Mouse (Mus musculus) forebrain, embryonic 14.5 days (tissue): ENCODE measurements at regions not wholly inside any gene's neighbourhood (a gene's known extent, or its start where the extent isn't known, plus 50 kb on each side); places are given as distances from the start of the nearest gene placed in this dataset.

ENCODE experiments used
- ATAC-seq: fragments of 200-750 bp; cut with Nextera tagmentation; 2 replicates; pipeline ENCODE4 v1.8.0; 2017; ENCODE audit warnings: mild to moderate bottlenecking, moderate library complexity
- DNase-seq: peaks from one replicate; pipeline ENCODE4 v3.0.0-alpha.2; 2015; ENCODE audit warnings: low spot score
- H3K27ac ChIP-seq: fragments of 300-500 bp; sonication (generic); 2 replicates; pipeline ENCODE4 v1.5.1; 2014; ENCODE audit warnings: low read depth, mild to moderate bottlenecking, control low read depth, low read length, moderate library complexity
- H3K27me3 ChIP-seq: fragments of 300-500 bp; sonication (generic); replicated peaks from 2 replicates; pipeline ENCODE4 v1.6.1; 2014; ENCODE audit warnings: low read length, control low read depth, mixed read lengths; ENCODE audit not compliant: control insufficient read depth, insufficient read depth
- H3K36me3 ChIP-seq: fragments of 300-500 bp; sonication (generic); 2 replicates; pipeline ENCODE4 v1.6.1; 2014; ENCODE audit warnings: low read length, control low read depth; ENCODE audit not compliant: control insufficient read depth, insufficient read depth
- H3K4me1 ChIP-seq: fragments of 300-500 bp; sonication (generic); 2 replicates; pipeline ENCODE4 v1.6.1; 2014; ENCODE audit warnings: antibody characterized with exemption, low read length, control low read depth; ENCODE audit not compliant: control insufficient read depth, insufficient read depth
- H3K4me2 ChIP-seq: fragments of 300-500 bp; sonication (generic); 2 replicates; pipeline ENCODE4 v1.6.1; 2014; ENCODE audit warnings: mild to moderate bottlenecking, control low read depth, low read length
- H3K4me3 ChIP-seq: fragments of 300-500 bp; sonication (generic); 2 replicates; pipeline ENCODE4 v1.5.1; 2014; ENCODE audit warnings: low read depth, low read length, control low read depth
- H3K9ac ChIP-seq: fragments of 300-500 bp; sonication (generic); 2 replicates; pipeline ENCODE4 v1.6.1; 2014; ENCODE audit warnings: mild to moderate bottlenecking, low read length, control low read depth, moderate library complexity
- H3K9me3 ChIP-seq: fragments of 300-500 bp; sonication (generic); replicated peaks from 2 replicates; pipeline ENCODE4 v1.6.1; 2016; ENCODE audit warnings: low read length, control low read depth, mixed read lengths; ENCODE audit not compliant: control insufficient read depth
- WGBS: fragments of 180-500 bp; shearing (Covaris S2); extraction: QIAGEN DNeasy Blood & Tissue Kit; methylation state at CpG from one replicate; pipeline ENCODE4 v1.1.7; 2014; 5-methylcytosine and 5-hydroxymethylcytosine counted together

DNA sequence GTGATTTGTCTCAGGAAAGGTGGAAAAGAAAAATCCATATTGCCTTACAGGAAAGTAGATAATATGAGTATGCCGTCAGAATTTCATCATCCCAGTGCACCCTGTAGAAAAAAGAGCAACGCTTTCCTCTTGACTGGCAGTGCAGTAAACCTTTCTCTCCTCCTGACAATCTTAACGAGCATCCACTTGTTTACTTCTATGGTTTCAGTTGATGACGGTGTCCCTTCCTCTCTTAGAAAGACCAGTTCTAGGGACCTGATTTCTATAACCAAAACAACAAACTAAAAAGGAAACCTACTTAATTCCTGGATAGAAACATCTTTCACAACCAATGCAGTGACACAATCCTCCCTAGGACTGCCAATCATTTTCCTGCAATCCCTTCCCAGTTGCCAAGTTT, 714.3 kb upstream of the Cited2 start:
- H3K27ac ChIP-seq: no peak overlapping the region
- 70% methylated on average over 4 of the region's 4 CpGs for WGBS
- H3K27me3 ChIP-seq: no peaks in the 10 kb centered on the region
- H3K4me3 ChIP-seq: no peak overlapping the region
- no peaks in the 10 kb centered on the region for H3K9me3 ChIP-seq
- no peak overlapping the region for H3K4me2 ChIP-seq
- no peak for ATAC-seq
- no peak for DNase-seq
- no peak overlapping the region for H3K9ac ChIP-seq
- no peaks in the 10 kb centered on the region for H3K4me1 ChIP-seq
- no peaks in the 10 kb centered on the region for H3K36me3 ChIP-seq

DNA sequence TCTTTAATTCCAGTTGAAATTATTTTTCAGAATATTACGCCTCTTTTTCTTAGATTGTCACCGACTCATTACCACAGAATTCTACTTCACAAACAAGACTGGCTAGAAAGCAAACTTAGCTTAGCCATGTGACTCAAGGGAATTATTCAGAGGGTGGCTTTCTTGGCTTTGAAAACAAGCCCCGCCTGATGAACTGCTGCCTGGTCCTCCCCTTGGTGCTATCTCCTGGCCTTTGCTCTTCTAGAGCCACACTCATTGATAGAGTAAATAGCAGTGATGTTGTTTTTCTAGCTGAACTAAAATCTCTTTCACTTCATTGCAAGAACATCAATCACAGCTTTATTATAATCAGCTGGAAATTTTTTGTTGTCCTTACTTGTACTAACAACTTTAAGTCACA, 713.0 kb upstream of the Cited2 start:
- Histone ChIP-seq H3K4me1 (no peaks in the 10 kb centered on the region), H3K4me2 (no peak overlapping the region), H3K9ac (no peak overlapping the region), H3K36me3 (no peaks in the 10 kb centered on the region), H3K27me3 (no peaks in the 10 kb centered on the region), H3K27ac (no peak overlapping the region), H3K4me3 (no peak overlapping the region), H3K9me3 (no peaks in the 10 kb centered on the region)
- DNase-seq (no peak), ATAC-seq (no peak)
- WGBS: 89% methylated on average over 3 of the region's 3 CpGs

DNA sequence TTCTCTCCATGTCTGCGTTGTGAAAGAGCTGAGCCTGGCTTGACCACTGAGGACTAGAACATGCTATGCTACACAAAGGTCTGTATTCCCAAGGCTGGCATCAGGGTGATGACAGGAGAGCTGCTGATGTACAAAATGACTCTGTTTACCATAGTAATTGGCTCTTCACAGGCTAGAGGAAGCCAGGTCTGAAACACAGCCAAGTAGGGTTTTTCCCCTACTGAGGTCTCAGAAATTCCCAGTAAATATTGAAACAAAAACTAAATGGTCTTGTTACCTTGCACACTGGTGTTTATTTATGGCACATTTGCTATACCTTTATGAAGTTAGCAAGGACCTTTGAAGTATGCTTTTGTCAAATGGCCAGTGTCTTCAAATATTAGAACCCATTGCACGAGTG, 711.1 kb upstream of the Cited2 start:
- Histone ChIP-seq H3K4me3 (no peak overlapping the region), H3K4me2 (no peak overlapping the region), H3K36me3 (no peaks in the 10 kb centered on the region), H3K4me1 (no peaks in the 10 kb centered on the region), H3K27me3 (no peaks in the 10 kb centered on the region), H3K9me3 (no peaks in the 10 kb centered on the region), H3K27ac (no peak overlapping the region), H3K9ac (no peak overlapping the region)
- no peak for ATAC-seq
- WGBS: 84% methylated on average over 2 of the region's 2 CpGs
- DNase-seq: no peak

DNA sequence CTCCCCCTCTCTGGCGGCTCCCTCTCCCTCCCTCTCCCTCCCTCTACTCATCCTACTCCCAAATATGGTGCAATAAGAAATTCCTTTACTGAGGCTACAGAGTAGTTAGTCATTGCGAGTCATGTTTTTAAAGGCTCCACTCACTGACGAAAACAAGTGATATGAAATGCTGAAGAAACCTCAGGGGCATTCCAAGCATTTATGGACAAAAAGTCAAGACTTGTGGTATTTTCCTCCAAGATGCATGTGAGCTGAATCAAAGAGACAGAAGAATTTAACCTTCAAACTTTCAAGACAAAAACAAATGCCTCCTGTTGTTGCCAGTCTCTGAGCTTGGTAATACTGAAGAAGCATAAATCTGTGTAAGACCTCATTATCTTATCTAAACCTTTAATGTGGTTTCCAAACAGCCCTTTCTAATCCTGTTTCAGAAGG, 710.5 kb upstream of the Cited2 start:
- Histone ChIP-seq H3K36me3 (no peaks in the 10 kb centered on the region), H3K27me3 (no peaks in the 10 kb centered on the region), H3K4me3 (no peak overlapping the region), H3K4me2 (no peak overlapping the region), H3K4me1 (no peaks in the 10 kb centered on the region), H3K9ac (no peak overlapping the region), H3K27ac (no peak overlapping the region), H3K9me3 (no peaks in the 10 kb centered on the region)
- no peak for DNase-seq
- 77% methylated on average over 3 of the region's 3 CpGs for WGBS
- ATAC-seq: no peak

DNA sequence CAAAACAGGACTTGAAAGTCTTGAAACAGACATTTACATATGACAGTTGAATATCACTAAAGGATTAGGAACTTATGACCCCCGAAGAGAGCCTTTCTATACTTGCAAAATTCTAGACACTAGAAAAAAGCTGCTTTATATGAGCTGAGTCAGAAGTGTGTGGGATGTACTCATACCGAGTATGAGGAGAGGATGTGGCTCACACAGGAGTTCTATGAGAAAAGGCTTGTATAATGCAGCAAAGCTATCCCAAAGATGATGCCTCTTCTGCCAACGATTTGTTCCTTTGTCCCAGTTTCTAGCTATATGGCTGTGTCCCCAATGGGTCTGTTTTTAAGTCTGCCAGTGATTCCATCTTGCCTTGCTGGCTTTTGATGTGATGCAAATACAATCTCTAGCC, 708.2 kb upstream of the Cited2 start:
- Histone ChIP-seq H3K36me3 (no peaks in the 10 kb centered on the region), H3K9ac (no peak overlapping the region), H3K27ac (no peak overlapping the region), H3K4me2 (no peak overlapping the region), H3K4me3 (no peak overlapping the region), H3K9me3 (no peaks in the 10 kb centered on the region), H3K4me1 (no peaks in the 10 kb centered on the region), H3K27me3 (no peaks in the 10 kb centered on the region)
- 89% methylated on average over 3 of the region's 3 CpGs for WGBS
- no peak for ATAC-seq
- no peak for DNase-seq

DNA sequence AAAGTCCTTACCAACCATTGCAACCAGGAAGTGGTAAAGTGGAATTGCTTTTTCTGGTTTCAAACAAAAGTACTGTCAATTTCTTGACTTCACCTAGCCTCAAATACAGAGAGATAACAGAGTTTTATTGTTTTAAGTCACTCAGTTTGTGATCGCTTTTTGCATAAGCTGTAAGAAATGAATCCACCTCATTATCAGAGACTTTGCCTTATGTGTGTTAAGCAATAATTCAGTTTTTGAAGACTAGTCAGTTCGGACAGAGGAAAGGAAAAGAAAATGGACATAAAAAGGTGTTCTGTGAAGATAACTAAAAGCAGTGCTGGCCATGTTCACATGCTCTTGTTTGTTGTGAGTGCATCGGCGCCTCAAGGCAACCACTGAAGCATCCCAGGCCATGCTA, 706.2 kb upstream of the Cited2 start:
- Histone ChIP-seq H3K27me3 (no peaks in the 10 kb centered on the region), H3K36me3 (no peaks in the 10 kb centered on the region), H3K4me3 (no peak overlapping the region), H3K9me3 (no peaks in the 10 kb centered on the region), H3K27ac (no peak overlapping the region), H3K4me2 (no peak overlapping the region), H3K4me1 (no peaks in the 10 kb centered on the region), H3K9ac (no peak overlapping the region)
- WGBS: 91% methylated on average over 4 of the region's 4 CpGs
- DNase-seq: no peak
- no peak for ATAC-seq

DNA sequence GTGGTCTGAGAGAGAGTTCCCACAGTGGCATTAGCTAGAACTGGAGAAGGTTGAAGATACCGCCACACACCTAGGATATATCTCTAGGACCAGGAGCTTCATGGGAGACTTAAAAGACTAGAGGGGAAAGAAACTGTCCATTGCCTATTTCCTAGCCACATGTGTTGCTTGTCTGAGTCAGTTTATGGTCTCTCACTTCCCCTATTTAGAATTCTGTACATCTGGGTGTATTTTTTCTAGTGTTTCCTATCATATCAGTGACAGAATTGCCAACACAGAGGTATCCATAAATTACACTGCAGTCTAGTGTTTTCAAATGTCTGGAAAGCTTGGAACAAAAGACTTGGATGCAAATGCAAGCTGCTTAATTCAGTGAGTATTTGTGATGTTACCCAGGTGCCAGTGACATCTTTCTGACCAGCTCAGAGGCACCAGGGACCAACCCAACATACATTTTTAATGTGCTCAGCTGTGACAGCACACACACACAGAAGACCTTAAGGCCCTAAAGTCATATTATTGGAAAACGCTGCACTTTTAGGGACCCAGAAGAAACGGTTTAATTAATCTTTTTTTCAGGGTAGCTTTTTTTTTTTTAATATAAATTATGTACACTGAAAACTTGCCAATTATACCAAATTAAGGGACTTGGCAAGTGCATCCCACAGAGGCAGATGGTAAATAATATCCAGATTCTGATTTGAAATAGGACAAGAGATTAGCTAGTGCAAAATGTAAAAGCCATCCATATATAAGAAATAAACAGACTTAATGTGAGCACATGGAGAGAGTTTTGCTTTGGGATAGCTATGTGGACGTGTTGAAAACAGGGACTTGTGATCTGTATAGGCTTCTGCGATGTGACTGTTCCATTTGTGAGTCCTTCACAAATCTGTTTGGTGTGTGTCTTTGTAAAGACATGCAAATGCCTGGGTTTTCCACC, 700.5 kb upstream of the Cited2 start:
- Histone ChIP-seq H3K9ac (no peak overlapping the region), H3K4me1 (peaks cover 16% of the 10 kb centered on the region), H3K9me3 (no peaks in the 10 kb centered on the region), H3K27me3 (no peaks in the 10 kb centered on the region), H3K36me3 (no peaks in the 10 kb centered on the region), H3K4me2 (no peak overlapping the region), H3K4me3 (no peak overlapping the region), H3K27ac (no peak overlapping the region; the same call in 1 of the 2 replicates)
- peak; percentile 63 for DNase-seq
- ATAC-seq: peak; percentile 52
- WGBS: 66% methylated on average over 5 of the region's 5 CpGs

DNA sequence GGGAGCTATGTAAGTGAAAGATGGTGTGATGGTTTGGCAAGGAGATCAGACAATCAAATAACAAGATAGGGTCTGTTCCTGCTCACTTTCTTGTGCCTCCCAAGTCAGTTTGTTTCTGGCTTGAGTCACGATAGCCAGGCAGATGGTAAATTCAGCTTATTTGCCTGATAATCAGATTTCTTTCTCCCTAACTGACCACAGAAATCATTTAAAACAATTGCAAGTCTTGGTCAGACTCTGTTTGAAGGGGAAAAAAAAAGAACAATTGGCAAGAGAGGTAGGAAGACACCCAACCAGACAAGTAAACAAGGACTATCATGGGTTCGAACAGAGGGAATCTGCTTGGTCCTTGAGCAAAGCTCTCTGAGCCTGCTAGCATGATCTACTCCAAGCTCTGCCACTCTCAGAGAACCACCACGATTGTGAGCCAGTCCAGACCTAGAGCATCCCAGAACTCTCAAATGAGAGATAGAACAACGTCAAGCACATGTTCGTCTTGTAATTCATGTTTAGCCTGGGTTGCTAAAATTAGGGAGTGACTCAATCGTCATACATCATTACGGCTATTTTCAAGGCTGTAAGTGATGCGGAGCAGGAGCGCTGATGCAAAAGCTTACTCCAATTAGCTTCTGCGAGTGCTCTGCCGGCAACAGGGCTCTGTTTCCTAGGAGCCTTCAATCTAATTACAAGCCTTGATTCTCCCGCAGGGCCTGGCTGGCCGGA, 699.3 kb upstream of the Cited2 start:
- peak; percentile 73 for DNase-seq
- Histone ChIP-seq H3K36me3 (no peaks in the 10 kb centered on the region), H3K4me2 (no peak overlapping the region), H3K4me3 (no peak overlapping the region), H3K27ac (no peak overlapping the region; the same call in 1 of the 2 replicates), H3K9me3 (no peaks in the 10 kb centered on the region), H3K27me3 (no peaks in the 10 kb centered on the region), H3K9ac (no peak overlapping the region), H3K4me1 (peaks cover 16% of the 10 kb centered on the region)
- peak; percentile 83 for ATAC-seq
- 24% methylated on average over 13 of the region's 13 CpGs for whole genome bisulfite sequencing

DNA sequence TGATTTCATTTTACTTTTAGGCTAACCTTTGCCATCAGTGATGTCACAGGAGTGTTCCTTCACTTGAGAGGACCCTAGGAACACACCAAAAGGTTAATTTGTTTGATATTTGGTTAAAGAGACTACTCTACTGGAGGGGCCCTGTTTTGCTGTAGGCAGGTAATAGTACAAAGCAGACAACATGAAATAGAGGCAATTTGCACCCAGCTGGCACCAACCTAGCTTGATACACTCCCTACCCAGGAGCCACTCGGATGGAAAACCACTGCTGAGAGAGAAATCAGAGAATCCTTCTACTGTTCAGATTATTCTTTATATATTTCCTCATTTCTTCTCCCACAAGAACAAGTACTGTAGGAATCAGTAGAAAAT, 698.7 kb upstream of the Cited2 start:
- Histone ChIP-seq H3K27ac (no peak overlapping the region; the same call in 1 of the 2 replicates), H3K9me3 (no peaks in the 10 kb centered on the region), H3K9ac (no peak overlapping the region), H3K4me2 (no peak overlapping the region), H3K36me3 (no peaks in the 10 kb centered on the region), H3K4me1 (peaks cover 16% of the 10 kb centered on the region), H3K27me3 (no peaks in the 10 kb centered on the region), H3K4me3 (no peak overlapping the region)
- DNase-seq: no peak
- ATAC-seq: peak; percentile 49; the same call in 1 of the 2 replicates
- 34% methylated on average over 1 of the region's 1 CpGs for WGBS
